Mouse (Mus musculus) heart, embryonic 15.5 days (tissue): ENCODE measurements around the gene Btbd1. TPM values are rescaled to one million over a fixed set of nuclear protein-coding genes. Genes with fewer than 3 reads are reported as not detected.

Experiments used
- ATAC-seq: fragments of 200-750 bp; cut with Nextera tagmentation; replicated peaks from 2 replicates; pipeline ENCODE4 v1.8.0; 2017; ENCODE audit warnings: low read depth, moderate TSS enrichment; ENCODE audit not compliant: insufficient number of reproducible peaks, insufficient read depth, low FRiP score
- H3K27ac ChIP-seq: fragments of 300-500 bp; sonication (generic); 2 replicates; pipeline ENCODE4 v1.5.1; 2015; ENCODE audit warnings: mild to moderate bottlenecking, inconsistent platforms
- H3K27me3 ChIP-seq: fragments of 300-500 bp; sonication (generic); 2 replicates; pipeline ENCODE4 v1.6.1; 2015; ENCODE audit warnings: inconsistent platforms
- H3K36me3 ChIP-seq: fragments of 300-500 bp; sonication (generic); 2 replicates; pipeline ENCODE4 v1.6.1; 2015; ENCODE audit warnings: mild to moderate bottlenecking, inconsistent platforms
- H3K4me1 ChIP-seq: fragments of 300-500 bp; sonication (generic); replicated peaks from 2 replicates; pipeline ENCODE4 v1.6.1; 2015; ENCODE audit warnings: inconsistent platforms
- H3K4me2 ChIP-seq: fragments of 300-500 bp; sonication (generic); 2 replicates; pipeline ENCODE4 v1.6.1; 2015; ENCODE audit warnings: inconsistent platforms, mild to moderate bottlenecking, moderate library complexity
- H3K4me3 ChIP-seq: fragments of 300-500 bp; sonication (generic); 2 replicates; pipeline ENCODE4 v1.5.1; 2015; ENCODE audit warnings: mild to moderate bottlenecking, inconsistent platforms
- H3K9ac ChIP-seq: fragments of 300-500 bp; sonication (generic); 2 replicates; pipeline ENCODE4 v1.6.1; 2015; ENCODE audit warnings: mild to moderate bottlenecking, inconsistent platforms
- H3K9me3 ChIP-seq: fragments of 300-500 bp; sonication (generic); replicated peaks from 2 replicates; pipeline ENCODE4 v1.6.1; 2016; ENCODE audit warnings: inconsistent platforms
- WGBS: fragments of 180-500 bp; shearing (Covaris S2); methylation state at CpG from one replicate; pipeline ENCODE4 v1.1.7; 2015; ENCODE audit warnings: mixed read lengths; 5-methylcytosine and 5-hydroxymethylcytosine counted together
- polyA plus RNA-seq: library from polyadenylated mRNA; unstranded; fragments of >200 nt; fragmentation: Nextera tagmentation; extraction: Ambion mirVana; gene quantifications from 2 replicates; pipeline ENCODE4 v1.2.1, GENCODE M21; 2015

Gene Btbd1
- polyA plus RNA-seq, 1 experiment from 2014 or later, result 85.4 TPM

- 83% methylated on average over 7 of the region's 7 CpGs for WGBS
- no peak overlapping the region for H3K4me3 ChIP-seq
- no peaks in the 10 kb centered on the region for H3K36me3 ChIP-seq
- H3K27me3 ChIP-seq, result no peaks in the 10 kb centered on the region
- no peak overlapping the region for H3K27ac ChIP-seq
- H3K4me1 ChIP-seq, result peaks cover 10% of the 10 kb centered on the region
- H3K4me2 ChIP-seq, result no peak overlapping the region
- no peaks in the 10 kb centered on the region for H3K9me3 ChIP-seq
- ATAC-seq, result no peak
- no peak overlapping the region for H3K9ac ChIP-seq
Observed at GRCm38 (mm10) chr7:81849633-81850032, 20.4 kb upstream of the Btbd1 start.

GRCm38 (mm10) chr7:81849214-81849613 is 20.0 kb upstream of the Btbd1 start:
- Histone ChIP-seq H3K4me1 (peaks cover 6% of the 10 kb centered on the region), H3K27ac (no peak overlapping the region), H3K4me2 (no peak overlapping the region), H3K9ac (no peak overlapping the region), H3K36me3 (no peaks in the 10 kb centered on the region), H3K4me3 (no peak overlapping the region), H3K27me3 (no peaks in the 10 kb centered on the region), H3K9me3 (no peaks in the 10 kb centered on the region)
- no peak for ATAC-seq
- 81% methylated on average over 5 of the region's 5 CpGs for WGBS

GRCm38 (mm10) chr7:81847777-81848176 is 18.5 kb upstream of the Btbd1 start:
- WGBS, result 55% methylated on average over 4 of the region's 4 CpGs
- no peak overlapping the region for H3K9ac ChIP-seq
- H3K4me3 ChIP-seq, result no peak overlapping the region
- H3K27ac ChIP-seq, result no peak overlapping the region
- H3K4me1 ChIP-seq, result peaks cover 5% of the 10 kb centered on the region; the same call in 1 of the 2 replicates
- H3K4me2 ChIP-seq, result no peak overlapping the region
- no peaks in the 10 kb centered on the region for H3K36me3 ChIP-seq
- ATAC-seq, result no peak
- no peaks in the 10 kb centered on the region for H3K27me3 ChIP-seq
- no peaks in the 10 kb centered on the region for H3K9me3 ChIP-seq

GRCm38 (mm10) chr7:81847010-81847409 is 17.8 kb upstream of the Btbd1 start:
- Histone ChIP-seq H3K9me3 (no peaks in the 10 kb centered on the region), H3K4me3 (no peak overlapping the region), H3K27me3 (no peaks in the 10 kb centered on the region), H3K9ac (no peak overlapping the region), H3K27ac (no peak overlapping the region), H3K4me1 (peaks cover 4% of the 10 kb centered on the region; the same call in 1 of the 2 replicates), H3K4me2 (no peak overlapping the region), H3K36me3 (no peaks in the 10 kb centered on the region)
- WGBS, result 40% methylated on average over 8 of the region's 8 CpGs
- no peak for ATAC-seq

- Histone ChIP-seq H3K27ac (no peak overlapping the region), H3K36me3 (no peaks in the 10 kb centered on the region), H3K9me3 (no peaks in the 10 kb centered on the region), H3K4me2 (no peak overlapping the region), H3K4me3 (no peak overlapping the region), H3K9ac (no peak overlapping the region), H3K4me1 (peaks cover 2% of the 10 kb centered on the region), H3K27me3 (no peaks in the 10 kb centered on the region)
- no peak for ATAC-seq
- 63% methylated on average over 8 of the region's 8 CpGs for WGBS
Observed at GRCm38 (mm10) chr7:81846008-81846407, 16.8 kb upstream of the Btbd1 start.

- WGBS, result 83% methylated on average over 3 of the region's 3 CpGs
- Histone ChIP-seq H3K36me3 (no peaks in the 10 kb centered on the region), H3K27me3 (no peaks in the 10 kb centered on the region), H3K4me1 (peaks cover 9% of the 10 kb centered on the region), H3K4me3 (no peak overlapping the region), H3K9ac (no peak overlapping the region), H3K4me2 (no peak overlapping the region), H3K27ac (no peak overlapping the region), H3K9me3 (no peaks in the 10 kb centered on the region)
- ATAC-seq, result no peak
Observed at GRCm38 (mm10) chr7:81845313-81845712, 16.1 kb upstream of the Btbd1 start.

GRCm38 (mm10) chr7:81844801-81845200 is 15.6 kb upstream of the Btbd1 start:
- ATAC-seq, result no peak
- Histone ChIP-seq H3K4me1 (peaks cover 11% of the 10 kb centered on the region), H3K27ac (no peak overlapping the region), H3K4me3 (no peak overlapping the region), H3K36me3 (no peaks in the 10 kb centered on the region), H3K9me3 (no peaks in the 10 kb centered on the region), H3K9ac (no peak overlapping the region), H3K27me3 (no peaks in the 10 kb centered on the region), H3K4me2 (no peak overlapping the region)
- WGBS, result 59% methylated on average over 11 of the region's 11 CpGs

- Histone ChIP-seq H3K9ac (no peak overlapping the region), H3K36me3 (no peaks in the 10 kb centered on the region), H3K9me3 (no peaks in the 10 kb centered on the region), H3K4me2 (no peak overlapping the region), H3K4me3 (no peak overlapping the region), H3K27me3 (no peaks in the 10 kb centered on the region), H3K27ac (no peak overlapping the region), H3K4me1 (peaks cover 11% of the 10 kb centered on the region)
- WGBS, result 87% methylated on average over 8 of the region's 8 CpGs
- no peak for ATAC-seq
Observed at GRCm38 (mm10) chr7:81843903-81844302, 14.7 kb upstream of the Btbd1 start.

- WGBS, result 65% methylated on average over 1 of the region's 1 CpGs
- H3K4me3 ChIP-seq, result no peak overlapping the region
- no peaks in the 10 kb centered on the region for H3K27me3 ChIP-seq
- H3K27ac ChIP-seq, result no peak overlapping the region
- no peak overlapping the region for H3K4me2 ChIP-seq
- no peak overlapping the region for H3K9ac ChIP-seq
- no peak for ATAC-seq
- H3K36me3 ChIP-seq, result no peaks in the 10 kb centered on the region
- H3K9me3 ChIP-seq, result no peaks in the 10 kb centered on the region
- H3K4me1 ChIP-seq, result peaks cover 11% of the 10 kb centered on the region
Observed at GRCm38 (mm10) chr7:81842998-81843397, 13.8 kb upstream of the Btbd1 start.

- H3K27me3 ChIP-seq, result no peaks in the 10 kb centered on the region
- no peak overlapping the region for H3K9ac ChIP-seq
- no peak for ATAC-seq
- H3K4me2 ChIP-seq, result no peak overlapping the region
- peaks cover 11% of the 10 kb centered on the region for H3K4me1 ChIP-seq
- WGBS, result 89% methylated on average over 7 of the region's 7 CpGs
- H3K9me3 ChIP-seq, result no peaks in the 10 kb centered on the region
- no peak overlapping the region for H3K4me3 ChIP-seq
- H3K27ac ChIP-seq, result no peak overlapping the region
- no peaks in the 10 kb centered on the region for H3K36me3 ChIP-seq
Observed at GRCm38 (mm10) chr7:81842141-81842540, 12.9 kb upstream of the Btbd1 start.

GRCm38 (mm10) chr7:81841439-81841838 is 12.2 kb upstream of the Btbd1 start:
- Histone ChIP-seq H3K4me2 (no peak overlapping the region), H3K36me3 (no peaks in the 10 kb centered on the region), H3K27me3 (no peaks in the 10 kb centered on the region), H3K4me3 (no peak overlapping the region), H3K9ac (no peak overlapping the region), H3K27ac (no peak overlapping the region), H3K4me1 (peaks cover 11% of the 10 kb centered on the region), H3K9me3 (no peaks in the 10 kb centered on the region)
- ATAC-seq, result no peak
- 83% methylated on average over 6 of the region's 6 CpGs for WGBS

- Histone ChIP-seq H3K36me3 (no peaks in the 10 kb centered on the region), H3K9me3 (no peaks in the 10 kb centered on the region; the same call in 1 of the 2 replicates), H3K4me2 (no peak overlapping the region), H3K9ac (no peak overlapping the region), H3K4me1 (peaks cover 11% of the 10 kb centered on the region), H3K27ac (peak overlapping the region; percentile 63), H3K4me3 (no peak overlapping the region), H3K27me3 (no peaks in the 10 kb centered on the region)
- no peak for ATAC-seq
- WGBS, result 21% methylated on average over 7 of the region's 7 CpGs
Observed at GRCm38 (mm10) chr7:81840661-81841181, 11.5 kb upstream of the Btbd1 start.
